Mouse (Mus musculus): ENCODE data around the gene Cep250.
A peak's percentile ranks its signal among the peaks of the same experiment; 100 is the strongest.

- TF ChIP-seq POLR2A (IDR thresholded peaks at IDR 0.05; ENCODE audit: insufficient read length, low read depth) (no peak), USF1 (IDR thresholded peaks at IDR 0.05; ENCODE audit: low read depth) (no peak), TCF12 (IDR thresholded peaks at IDR 0.05; ENCODE audit: insufficient read depth, poor library complexity, severe bottlenecking) (peak; percentile 1), MAX (IDR thresholded peaks at IDR 0.05; ENCODE audit: low read depth) (no peak), POLR2AphosphoS2 (IDR thresholded peaks at IDR 0.05; ENCODE audit: insufficient read length, low read depth) (no peak), MYOG (IDR thresholded peaks at IDR 0.05; ENCODE audit: control insufficient read depth in 1 of 3, insufficient read depth in 1 of 3, insufficient read length in 2 of 3, low read depth in 2 of 3) (no peak), E2F4 (IDR thresholded peaks at IDR 0.05; ENCODE audit: insufficient read depth) (no peak), TCF3 (IDR thresholded peaks at IDR 0.05; ENCODE audit: insufficient read length, low read depth) (no peak), MYOD1 (IDR thresholded peaks at IDR 0.05; ENCODE audit: control insufficient read depth in 1 of 3, insufficient read length in 2 of 3, low read depth in 2 of 3) (no peak), SRF (IDR thresholded peaks at IDR 0.05; ENCODE audit: control insufficient read depth, insufficient read length, low read depth) (no peak), CEBPB (IDR thresholded peaks at IDR 0.05; ENCODE audit: insufficient read depth, poor library complexity, severe bottlenecking) (no peak)
These were observed 6.9 kb upstream of the Cep250 start for GRCm38 (mm10) chr2:155949362-155949761.
